Mouse (Mus musculus): ENCODE measurements at regions not wholly inside any gene's neighbourhood (a gene's known extent, or its start where the extent isn't known, plus 50 kb on each side); places are given as distances from the start of the nearest gene placed in this dataset.
A peak's percentile ranks its signal among the peaks of the same experiment; 100 is the strongest.

GRCm38 (mm10) chr14:76266249-76266648, 148.5 kb upstream of the Tsc22d1 start:
- TF ChIP-seq POLR2A (IDR thresholded peaks at IDR 0.05; ENCODE audit: extremely low read depth, insufficient read depth, low read length) (no peak), CTCF (IDR thresholded peaks at IDR 0.05; ENCODE audit: low read depth, low read length) (peak; percentile 8; the same call in 1 of the 2 replicates)

All from liver, adult 2 months (tissue).